Mouse (Mus musculus) bone marrow macrophage, adult 2 months (primary cell): ENCODE results near the gene E2f6. TPM values are rescaled to one million over a fixed set of nuclear protein-coding genes. Genes with fewer than 3 reads are reported as not detected.

Experiments
- H3K27ac ChIP-seq: 2 replicates; pipeline ENCODE4 v1.5.1; 2012; ENCODE audit warnings: low read depth, low read length; ENCODE audit not compliant: insufficient read depth
- H3K4me1 ChIP-seq: 2 replicates; pipeline ENCODE4 v1.6.1; 2012; ENCODE audit warnings: low read length; ENCODE audit not compliant: control insufficient read depth, insufficient read depth
- H3K4me3 ChIP-seq: 2 replicates; pipeline ENCODE4 v1.5.1; 2012; ENCODE audit warnings: mild to moderate bottlenecking, low read length, moderate library complexity; ENCODE audit not compliant: insufficient read depth
- CTCF ChIP-seq: IDR thresholded peaks from 2 replicates; pipeline ENCODE4 v1.5.1; 2012; ENCODE audit warnings: low read depth, mild to moderate bottlenecking, low read length, moderate library complexity
- POLR2A ChIP-seq: IDR thresholded peaks from 2 replicates; pipeline ENCODE4 v1.6.1; 2012; ENCODE audit warnings: mild to moderate bottlenecking, low read depth, low read length, borderline replicate concordance
- polyA plus RNA-seq: library from polyadenylated mRNA; stranded (reverse); fragments of >200 nt; gene quantifications from 2 replicates; pipeline ENCODE4 v1.2.4, GENCODE M21; 2012; ENCODE audit not compliant: missing spikeins, insufficient read depth, insufficient read length

E2f6 gene
- polyA plus RNA-seq, 1 experiment = 19.0 TPM

- TF ChIP-seq CTCF = no peak
- TF ChIP-seq POLR2A = no peak
- Histone ChIP-seq H3K4me3 (no peak overlapping the region), H3K27ac (peak overlapping the region; percentile 97), H3K4me1 (peaks cover 59% of the 10 kb centered on the region)
These were observed 66.9 kb downstream of the E2f6 start for GRCm38 (mm10) chr12:16877679-16878078.

GRCm38 (mm10) chr12:16879369-16879768, 68.6 kb downstream of the E2f6 start:
- Histone ChIP-seq H3K4me1 (peaks cover 46% of the 10 kb centered on the region), H3K4me3 (no peak overlapping the region), H3K27ac (no peak overlapping the region)
- TF ChIP-seq POLR2A (no peak), CTCF (no peak)

- Histone ChIP-seq H3K27ac (no peak overlapping the region), H3K4me3 (no peak overlapping the region), H3K4me1 (peaks cover 39% of the 10 kb centered on the region)
- TF ChIP-seq POLR2A = no peak
- no peak for TF ChIP-seq CTCF
These were observed 69.3 kb downstream of the E2f6 start for GRCm38 (mm10) chr12:16880077-16880476.

GRCm38 (mm10) chr12:16882442-16882841, 71.7 kb downstream of the E2f6 start:
- no peak for TF ChIP-seq POLR2A
- no peak for TF ChIP-seq CTCF
- Histone ChIP-seq H3K4me1 (peaks cover 18% of the 10 kb centered on the region), H3K4me3 (no peak overlapping the region), H3K27ac (no peak overlapping the region)

- no peak overlapping the region for H3K4me3 ChIP-seq
- peaks cover 17% of the 10 kb centered on the region for H3K4me1 ChIP-seq
- no peak overlapping the region for H3K27ac ChIP-seq
- TF ChIP-seq POLR2A (no peak), CTCF (no peak)
These were observed 72.3 kb downstream of the E2f6 start for GRCm38 (mm10) chr12:16883111-16883510.

- Histone ChIP-seq H3K27ac (no peak overlapping the region), H3K4me3 (no peak overlapping the region), H3K4me1 (peaks cover 8% of the 10 kb centered on the region)
- TF ChIP-seq CTCF (no peak), POLR2A (no peak)
These were observed 73.8 kb downstream of the E2f6 start for GRCm38 (mm10) chr12:16884534-16884933.

GRCm38 (mm10) chr12:16886354-16886753, 75.6 kb downstream of the E2f6 start:
- TF ChIP-seq CTCF (no peak), POLR2A (no peak)
- Histone ChIP-seq H3K27ac (no peak overlapping the region), H3K4me1 (peaks cover 6% of the 10 kb centered on the region), H3K4me3 (no peak overlapping the region)

Other genes starting within 250 kb of the E2f6 start
- gene Lpin1, start 200.0 kb upstream of the E2f6 start, polyA plus RNA-seq = 16.2 and 19.6 TPM in 2 replicates
- gene Ntsr2, start 157.6 kb upstream of the E2f6 start, polyA plus RNA-seq = not detected in 2 replicates
- gene Greb1, start 10.1 kb upstream of the E2f6 start, polyA plus RNA-seq = not detected in 2 replicates
- 46.8 and 47.9 TPM in 2 replicates for gene Rock2, start 83.9 kb downstream of the E2f6 start, polyA plus RNA-seq
- gene Pqlc3, start 189.4 kb downstream of the E2f6 start, polyA plus RNA-seq = 120 and 145 TPM in 2 replicates
- 0.27 and 1.1 TPM in 2 replicates for gene 2410004P03Rik, start 200.8 kb downstream of the E2f6 start, polyA plus RNA-seq